Mouse (Mus musculus) testis, adult 2 months (tissue): Measurements from ENCODE around the gene Lin7a.

Source experiments
- CTCF ChIP-seq: fragments of 200-500 bp; IDR thresholded peaks from 2 replicates; pipeline ENCODE4 v1.5.1; 2012; ENCODE audit warnings: low read depth, mild to moderate bottlenecking, inconsistent platforms, low read length, moderate library complexity; ENCODE audit not compliant: control insufficient read depth, insufficient read depth, insufficient replicate concordance
- POLR2A ChIP-seq: fragments of 200-500 bp; IDR thresholded peaks from 2 replicates; pipeline ENCODE4 v1.6.1; 2012; ENCODE audit warnings: low read depth, mild to moderate bottlenecking, inconsistent platforms, low read length, moderate library complexity; ENCODE audit not compliant: control insufficient read depth

DNA sequence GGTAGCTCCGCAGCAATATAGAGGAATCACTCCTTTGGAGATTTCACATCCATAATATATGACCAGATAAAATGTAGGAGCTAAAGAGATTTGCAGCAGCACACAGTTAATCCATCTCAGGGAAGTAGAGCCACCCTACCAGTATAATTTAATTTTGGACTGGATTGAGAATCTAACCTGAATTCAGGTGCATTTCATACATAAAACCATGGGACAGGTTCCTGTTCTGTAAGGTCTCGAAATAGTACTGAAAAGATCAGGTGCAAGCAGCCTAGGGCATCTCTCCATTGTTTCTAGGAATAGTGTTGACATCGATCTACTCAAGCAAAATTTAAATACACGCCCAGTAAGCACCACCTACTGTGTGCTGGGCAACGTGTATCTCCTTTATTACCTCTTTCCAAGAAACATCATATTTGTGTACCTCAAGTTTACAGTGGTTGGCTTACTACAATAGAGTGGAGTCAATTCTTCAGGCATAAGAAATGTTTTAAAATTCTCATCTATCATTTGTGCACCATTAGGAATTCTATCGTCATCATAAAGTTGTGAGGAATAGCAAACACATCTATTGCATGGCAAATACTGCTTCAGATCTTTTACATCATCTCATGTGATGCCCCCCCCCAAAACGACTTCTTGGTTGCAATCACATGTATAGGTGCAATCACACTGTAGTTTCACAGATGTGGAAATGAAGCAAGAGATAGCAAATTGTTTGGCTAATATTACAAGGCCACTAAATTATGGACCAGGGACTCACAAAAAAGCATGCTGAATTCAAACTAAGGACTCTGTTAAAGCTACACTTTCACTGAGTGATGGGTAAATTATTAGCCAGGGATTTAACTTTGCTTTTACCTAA lies 20.9 kb upstream of the Lin7a start:
- TF ChIP-seq CTCF (no peak), POLR2A (no peak)
